Mouse (Mus musculus) G1E-ER4 (cell line): ENCODE data around the gene Olfr98. TPM values are rescaled to one million over a fixed set of nuclear protein-coding genes. Genes with fewer than 3 reads are reported as not detected.

ENCODE experiments used
- GATA1 ChIP-seq: IDR thresholded peaks from one replicate; pipeline ENCODE4 v1.8.0; 2012; ENCODE audit warnings: low read length, inconsistent platforms
- polyA plus RNA-seq: library from polyadenylated mRNA; stranded (reverse); fragments of >175 nt; gene quantifications from 2 replicates; pipeline ENCODE4 v1.2.3, GENCODE M21; 2012

The Olfr98 gene
- polyA plus RNA-seq, 1 experiment = not detected

DNA sequence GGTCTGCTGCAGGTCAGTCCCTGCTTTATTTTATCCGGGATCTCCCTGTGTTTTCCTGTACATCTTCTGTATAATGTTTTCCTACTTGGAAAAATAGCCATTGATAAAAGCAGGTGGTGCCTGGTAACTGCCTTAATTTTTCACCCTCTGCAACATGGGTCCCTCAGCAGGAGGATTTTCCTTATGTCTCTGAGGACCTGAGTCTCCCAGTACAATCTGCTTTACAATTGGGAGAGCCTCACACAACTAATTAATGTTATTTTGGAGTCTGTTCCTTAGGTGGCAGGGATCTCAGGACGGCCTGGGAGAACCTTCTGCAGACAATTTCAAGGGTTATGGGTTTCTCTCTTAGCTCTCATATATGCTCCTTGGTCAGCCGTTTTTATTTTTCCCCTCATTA, 50.5 kb downstream of the Olfr98 start, which contains the start of gene Olfr95:
Olfr95 (minus strand) TSS at position 101 of the 400 bp plus-strand sequence.
- no peak for TF ChIP-seq GATA1

Other genes starting within 250 kb of the Olfr98 start
- not detected in 2 replicates for gene Mog, start 240.4 kb downstream of the Olfr98 start, polyA plus RNA-seq
- gene Gabbr1, start 217.8 kb downstream of the Olfr98 start, polyA plus RNA-seq = 20.1 and 23.9 TPM in 2 replicates
- gene Olfr90, start 175.2 kb downstream of the Olfr98 start, polyA plus RNA-seq = not detected in 2 replicates
- not detected in 2 replicates for gene Olfr91, start 165.5 kb downstream of the Olfr98 start, polyA plus RNA-seq
- not detected in 2 replicates for gene Olfr92, start 143.7 kb downstream of the Olfr98 start, polyA plus RNA-seq
- not detected in 2 replicates for gene Olfr93, start 102.3 kb downstream of the Olfr98 start, polyA plus RNA-seq
- gene Ubd, start 69.9 kb downstream of the Olfr98 start, polyA plus RNA-seq = not detected in 2 replicates
- gene Olfr94, start 62.8 kb downstream of the Olfr98 start, polyA plus RNA-seq = not detected in 2 replicates
- not detected in 2 replicates for gene Olfr95, start 50.6 kb downstream of the Olfr98 start, polyA plus RNA-seq
- not detected in 2 replicates for gene Olfr96, start 43.6 kb downstream of the Olfr98 start, polyA plus RNA-seq
- gene Olfr97, start 26.4 kb downstream of the Olfr98 start, polyA plus RNA-seq = not detected in 2 replicates
- gene H2-M3, start 6.5 kb upstream of the Olfr98 start, polyA plus RNA-seq = not detected in 2 replicates
- not detected in 2 replicates for gene Olfr99, start 19.7 kb upstream of the Olfr98 start, polyA plus RNA-seq
- gene Olfr101, start 40.6 kb upstream of the Olfr98 start, polyA plus RNA-seq = not detected in 2 replicates
- gene Olfr102, start 53.3 kb upstream of the Olfr98 start, polyA plus RNA-seq = not detected in 2 replicates
- not detected in 2 replicates for gene Olfr103, start 75.9 kb upstream of the Olfr98 start, polyA plus RNA-seq
- gene Olfr104-ps, start 95.8 kb upstream of the Olfr98 start, polyA plus RNA-seq = not detected in 2 replicates
- not detected in 2 replicates for gene Olfr105-ps, start 115.3 kb upstream of the Olfr98 start, polyA plus RNA-seq
- gene Olfr106-ps, start 126.6 kb upstream of the Olfr98 start, polyA plus RNA-seq = not detected in 2 replicates
- not detected in 2 replicates for gene Olfr107, start 135.5 kb upstream of the Olfr98 start, polyA plus RNA-seq
- gene Olfr108, start 181.7 kb upstream of the Olfr98 start, polyA plus RNA-seq = not detected in 2 replicates
- gene Olfr109, start 195.2 kb upstream of the Olfr98 start, polyA plus RNA-seq = not detected in 2 replicates
- not detected in 2 replicates for gene H2-M2, start 219.8 kb upstream of the Olfr98 start, polyA plus RNA-seq
- not detected in 2 replicates for gene Olfr110, start 228.7 kb upstream of the Olfr98 start, polyA plus RNA-seq
- not detected in 2 replicates for gene Olfr111, start 244.3 kb upstream of the Olfr98 start, polyA plus RNA-seq